Mouse (Mus musculus) heart, adult 9 months (tissue): Measurements from ENCODE around the gene Rfx3.

Source experiments
- DNase-seq, 2 experiments: peaks; one replicate each; pipeline ENCODE4 v3.0.0; 2022; ENCODE audit warnings: low spot score in 2 of 2

Rfx3 gene

DNA sequence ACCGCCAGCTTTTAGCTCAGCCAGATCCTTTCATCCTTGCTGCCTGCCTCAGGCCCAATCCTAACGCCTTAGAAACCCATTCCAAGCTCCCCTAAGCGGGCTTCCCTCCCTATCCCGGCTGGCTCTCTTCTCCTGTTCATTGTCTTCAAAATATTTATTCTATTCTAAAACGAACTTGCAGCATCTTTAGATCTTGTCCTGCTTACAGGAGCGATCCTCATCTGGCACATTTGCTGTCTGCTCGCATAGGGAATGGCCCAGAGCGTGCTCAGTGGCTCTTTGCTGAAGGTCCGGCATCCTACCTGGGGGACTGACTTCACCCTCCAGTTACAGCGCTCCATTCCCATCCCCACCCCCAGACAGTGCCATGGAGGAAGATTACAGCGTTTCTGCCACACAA, 292.0 kb downstream of the Rfx3 start:
- no peak for DNase-seq

DNA sequence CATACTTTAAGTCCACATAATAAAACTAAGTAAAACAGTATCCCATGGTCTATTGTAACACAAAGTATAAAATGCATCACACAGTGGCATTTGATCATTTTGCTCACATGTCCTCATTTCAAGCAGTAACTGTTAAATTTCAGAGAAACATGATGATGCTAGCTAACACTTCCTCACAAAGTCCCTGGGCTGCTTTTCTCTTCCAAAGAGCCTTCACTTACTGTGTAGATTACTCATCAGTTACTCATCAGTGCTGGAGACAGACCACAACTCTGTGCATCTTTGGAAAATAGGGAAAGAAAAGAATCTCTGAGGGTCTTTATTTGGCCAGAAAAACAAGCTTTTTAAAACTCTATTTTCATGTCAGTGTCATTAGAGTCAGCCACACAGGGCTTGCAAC, 294.7 kb downstream of the Rfx3 start:
- DNase-seq, result no peak
